Mouse (Mus musculus) NIH3T3 (cell line): ENCODE measurements around the gene Per1.

ENCODE experiments used
- DNase-seq: peaks from one replicate; pipeline ENCODE4 v3.0.0-alpha.2; 2012; ENCODE audit warnings: low read depth

Gene Per1

DNA sequence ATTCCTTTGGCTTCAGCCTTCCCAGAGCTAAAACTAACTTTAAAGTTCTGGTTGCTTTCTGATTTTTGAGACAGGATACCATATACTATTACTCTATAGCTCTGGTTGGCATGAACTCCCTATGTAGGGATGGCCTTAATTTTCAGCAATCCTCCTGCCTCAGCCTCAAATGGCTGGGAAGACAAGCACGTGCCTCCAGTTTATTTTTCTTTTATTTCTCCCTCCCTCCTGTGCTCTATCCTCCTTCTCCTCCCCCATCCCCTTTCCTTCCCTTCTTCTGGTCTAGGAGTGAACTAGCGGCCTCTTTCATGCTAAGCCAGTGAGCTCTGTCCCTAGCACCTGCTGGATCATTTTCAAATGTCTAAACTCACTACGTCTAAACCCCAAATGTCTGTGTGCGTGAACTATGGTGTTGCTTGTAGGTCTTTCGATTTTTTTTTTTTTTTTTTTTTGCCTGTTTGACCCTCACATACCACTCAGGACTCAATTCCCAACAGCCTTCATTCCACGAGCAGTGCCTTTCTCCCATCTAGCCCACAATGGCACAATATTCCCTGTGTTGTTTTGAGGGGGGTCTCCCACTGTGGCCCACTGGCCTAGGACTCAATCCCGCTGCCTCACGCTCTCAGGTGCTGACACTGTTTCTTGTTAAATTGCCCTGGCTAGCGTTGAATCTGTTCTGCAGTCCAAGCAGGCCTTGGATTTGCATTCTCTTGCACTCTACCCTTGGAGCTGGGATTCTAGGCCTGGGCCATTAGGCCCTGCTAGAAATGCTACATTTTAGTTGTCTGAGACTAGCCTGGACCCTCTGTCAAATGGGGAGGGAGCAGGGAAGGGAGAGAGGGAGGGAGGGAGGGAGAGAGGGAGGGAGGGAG lies 30.5 kb upstream of the Per1 start:
- DNase-seq: no peak

DNA sequence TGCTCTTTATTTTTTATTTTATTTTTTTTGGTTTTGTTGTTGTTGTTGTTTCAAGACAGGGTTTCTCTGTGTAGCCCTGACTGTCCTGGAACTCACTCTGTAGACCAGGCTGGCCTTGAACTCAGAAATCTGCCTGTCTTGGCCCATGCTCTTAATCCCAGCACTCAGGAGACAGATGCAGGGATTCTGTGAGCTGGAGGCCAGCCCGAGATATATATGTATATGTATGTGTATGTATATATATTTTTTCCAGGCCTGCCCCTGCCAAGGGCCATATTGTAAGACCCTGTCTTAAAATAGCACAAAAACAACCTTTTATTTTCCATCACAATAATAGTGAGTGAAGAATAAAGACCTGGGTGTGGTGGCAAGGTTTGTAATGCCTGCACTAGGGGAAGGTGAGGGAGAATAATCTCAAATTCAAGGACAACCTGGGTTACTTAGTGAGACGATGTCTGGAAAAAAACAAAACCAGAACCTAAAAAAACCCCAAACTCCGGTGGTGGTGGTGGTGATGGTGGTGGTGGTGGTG lies 29.6 kb upstream of the Per1 start:
- DNase-seq: no peak

DNA sequence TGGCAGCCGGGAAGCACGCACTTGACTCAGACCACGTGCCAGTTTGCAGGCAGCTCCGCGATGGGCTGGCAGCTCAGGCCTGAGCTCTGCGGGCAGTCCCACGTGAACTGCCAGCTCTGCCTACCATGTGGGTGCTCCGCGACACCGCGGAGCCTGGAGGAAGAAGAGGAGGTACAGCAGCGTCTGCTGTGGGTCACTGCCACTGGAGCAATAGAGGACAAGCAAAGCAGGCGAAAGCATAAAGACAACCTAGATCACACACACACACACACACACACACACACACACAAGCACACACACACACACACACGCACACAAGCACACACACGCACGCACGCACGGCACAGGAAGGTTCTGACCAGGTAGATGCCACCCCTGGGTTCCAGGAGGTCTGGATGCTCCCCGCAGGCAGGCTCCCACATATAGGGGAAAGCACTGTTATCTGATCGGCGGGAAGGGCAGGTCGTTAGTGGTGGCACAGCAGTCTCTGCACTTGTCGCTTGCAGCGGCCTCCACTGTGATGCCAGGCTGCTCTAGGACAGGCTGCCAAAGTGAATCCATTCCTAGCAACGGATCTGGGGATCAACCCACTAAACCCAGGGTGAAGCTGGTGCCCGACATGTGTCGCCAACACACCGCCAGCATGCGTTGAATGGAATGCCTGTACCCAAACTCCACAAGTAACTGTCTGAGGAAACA lies 28.7 kb upstream of the Per1 start:
- DNase-seq: no peak

DNA sequence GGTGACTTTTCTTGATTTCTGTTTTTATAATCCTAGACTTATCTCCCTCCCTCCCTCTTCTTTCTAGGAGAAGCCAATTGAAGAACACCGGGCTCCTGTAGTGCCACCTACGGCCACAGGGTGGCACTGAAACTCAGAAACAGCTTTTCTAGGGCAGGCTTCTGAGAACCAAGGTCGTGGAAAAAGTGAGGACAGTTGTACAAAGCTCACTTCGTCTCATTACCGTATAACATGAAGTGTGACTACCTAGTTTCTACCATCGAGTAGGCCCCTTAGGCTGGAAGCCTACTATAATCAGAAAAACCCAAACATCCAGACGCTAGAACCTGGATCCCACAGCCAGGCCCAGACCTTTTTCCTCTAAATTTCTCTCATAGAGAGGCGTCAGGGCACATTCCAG lies 28.1 kb upstream of the Per1 start:
- peak; percentile 95 for DNase-seq

DNA sequence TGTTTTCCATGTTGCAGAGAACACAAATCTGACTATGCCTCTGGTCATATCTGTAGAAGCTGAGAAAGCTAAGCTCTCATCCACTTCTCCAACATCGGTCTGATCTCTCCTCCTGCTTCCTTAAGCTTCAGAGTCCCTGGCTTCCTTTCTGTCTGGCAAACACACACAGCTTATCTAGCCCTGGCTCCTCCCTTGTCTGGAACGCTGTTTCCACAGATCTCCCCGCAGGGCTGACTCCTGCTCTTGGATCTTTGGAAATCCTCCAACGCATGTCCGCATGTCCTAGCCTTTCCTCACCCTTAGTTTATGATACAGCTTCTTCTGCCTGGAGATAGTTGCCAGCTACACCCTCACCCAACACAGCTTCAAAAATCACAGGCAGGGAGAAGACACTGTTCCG lies 27.4 kb upstream of the Per1 start:
- DNase-seq: peak; percentile 83

DNA sequence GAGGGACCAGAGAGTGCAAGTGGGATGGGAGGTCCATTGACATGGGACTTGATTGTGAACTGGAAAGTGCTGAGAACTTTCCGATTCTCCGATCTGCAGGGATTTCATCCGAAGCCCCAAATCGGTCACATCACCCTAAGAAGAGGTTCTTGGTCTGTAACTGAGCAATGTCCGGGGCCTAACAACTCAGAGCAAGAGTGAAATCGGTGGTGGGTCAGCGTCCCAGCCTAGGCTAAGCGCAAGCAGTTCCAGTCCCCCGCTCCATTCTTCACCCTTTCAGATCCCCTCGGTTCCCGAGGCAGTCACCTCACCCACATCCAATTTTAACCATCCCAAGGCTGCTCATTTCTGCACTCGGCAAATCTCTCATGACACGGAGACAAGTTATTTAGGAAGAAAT lies 24.9 kb upstream of the Per1 start:
- DNase-seq: no peak

DNA sequence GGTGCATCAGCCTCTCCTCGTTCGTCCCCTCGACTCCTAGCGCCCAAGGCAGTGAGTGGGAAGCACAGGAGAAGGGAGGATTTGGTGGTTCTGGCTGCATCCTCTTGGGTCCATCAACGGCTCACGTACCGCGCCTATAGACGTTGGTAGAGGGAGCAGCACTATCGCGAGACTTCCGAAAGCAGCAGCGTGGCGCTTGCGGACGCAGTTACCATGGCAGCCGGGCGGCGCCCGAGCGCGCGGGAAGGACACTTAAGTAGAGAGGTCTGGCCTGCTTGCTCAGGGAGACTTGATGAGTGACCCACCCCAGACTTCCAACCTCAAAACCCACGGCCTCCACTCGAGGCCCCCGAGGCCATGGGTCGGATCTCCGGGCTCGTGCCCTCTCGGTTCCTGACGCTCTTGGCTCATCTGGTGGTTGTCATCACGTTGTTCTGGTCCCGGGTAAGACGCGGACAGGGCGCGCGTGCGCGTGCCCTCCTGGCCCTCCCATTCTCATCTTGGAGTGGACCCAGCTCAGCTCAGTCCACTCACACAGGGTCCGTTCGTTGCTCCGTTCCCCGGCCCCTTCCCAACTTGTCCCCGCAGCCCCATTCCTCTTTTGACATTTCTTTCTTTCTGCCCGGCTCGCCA lies 24.3 kb upstream of the Per1 start, which contains the start of gene Tmem107:
TSS of gene Tmem107 (plus strand) at position 217 of the 633 bp plus-strand sequence.
- DNase-seq: peak; percentile 98

DNA sequence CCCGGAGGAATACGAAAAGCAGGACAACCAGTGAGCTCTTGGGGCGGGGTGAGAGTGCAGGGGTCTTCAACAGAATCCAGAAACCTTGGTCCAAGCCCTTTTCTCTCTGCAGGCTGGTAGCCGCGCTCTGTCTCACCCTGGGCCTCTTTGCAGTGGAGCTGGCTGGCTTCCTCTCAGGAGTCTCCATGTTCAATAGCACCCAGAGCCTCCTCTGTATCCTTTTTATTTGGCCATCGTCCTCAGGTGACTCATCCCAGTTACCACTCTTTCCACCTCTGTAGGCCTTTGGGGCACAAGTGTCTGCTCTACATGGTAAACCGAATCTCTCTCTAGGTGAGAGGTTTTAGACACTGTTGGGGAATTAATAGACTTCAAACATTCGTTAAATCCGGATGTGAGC lies 23.8 kb upstream of the Per1 start:
- peak; percentile 63 for DNase-seq

DNA sequence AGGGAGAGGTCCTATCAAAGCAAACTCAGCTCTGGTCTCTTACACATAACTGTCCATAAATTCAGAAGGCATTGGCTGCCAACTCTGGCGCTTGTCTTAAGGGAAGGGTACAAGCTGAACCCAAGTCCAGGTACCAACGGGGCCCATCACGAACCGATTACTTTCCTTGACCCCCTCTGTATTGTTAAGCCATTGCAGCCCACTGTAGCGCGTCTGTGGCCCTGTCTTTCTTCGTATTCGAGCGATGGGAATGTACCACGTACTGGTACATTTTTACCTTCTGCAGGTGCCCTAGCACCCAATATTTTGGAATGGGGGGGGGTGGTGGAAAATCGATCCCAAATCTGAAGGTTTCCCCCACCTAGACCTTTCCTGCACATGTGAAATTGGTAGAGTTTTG lies 22.8 kb upstream of the Per1 start:
- no peak for DNase-seq

DNA sequence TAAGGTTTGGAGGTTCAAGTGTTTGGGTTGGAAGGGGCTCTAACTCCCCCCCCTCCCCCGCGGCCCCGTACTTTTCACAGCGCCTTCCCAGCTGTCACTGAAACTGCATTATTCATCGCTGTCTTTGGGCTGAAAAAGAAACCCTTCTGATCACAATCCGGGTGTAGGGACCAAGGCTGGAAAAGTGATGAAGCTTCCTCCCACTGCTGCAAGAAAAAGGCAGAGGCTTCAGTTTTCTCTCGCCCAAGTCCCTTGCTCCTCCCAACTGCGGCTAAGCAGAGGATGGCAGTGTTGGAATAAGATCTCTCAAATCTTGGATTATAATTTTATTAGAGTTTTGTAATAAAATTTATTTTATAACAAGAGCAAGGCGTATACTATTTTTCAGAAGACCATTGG lies 22.4 kb upstream of the Per1 start:
- DNase-seq: peak; percentile 45

DNA sequence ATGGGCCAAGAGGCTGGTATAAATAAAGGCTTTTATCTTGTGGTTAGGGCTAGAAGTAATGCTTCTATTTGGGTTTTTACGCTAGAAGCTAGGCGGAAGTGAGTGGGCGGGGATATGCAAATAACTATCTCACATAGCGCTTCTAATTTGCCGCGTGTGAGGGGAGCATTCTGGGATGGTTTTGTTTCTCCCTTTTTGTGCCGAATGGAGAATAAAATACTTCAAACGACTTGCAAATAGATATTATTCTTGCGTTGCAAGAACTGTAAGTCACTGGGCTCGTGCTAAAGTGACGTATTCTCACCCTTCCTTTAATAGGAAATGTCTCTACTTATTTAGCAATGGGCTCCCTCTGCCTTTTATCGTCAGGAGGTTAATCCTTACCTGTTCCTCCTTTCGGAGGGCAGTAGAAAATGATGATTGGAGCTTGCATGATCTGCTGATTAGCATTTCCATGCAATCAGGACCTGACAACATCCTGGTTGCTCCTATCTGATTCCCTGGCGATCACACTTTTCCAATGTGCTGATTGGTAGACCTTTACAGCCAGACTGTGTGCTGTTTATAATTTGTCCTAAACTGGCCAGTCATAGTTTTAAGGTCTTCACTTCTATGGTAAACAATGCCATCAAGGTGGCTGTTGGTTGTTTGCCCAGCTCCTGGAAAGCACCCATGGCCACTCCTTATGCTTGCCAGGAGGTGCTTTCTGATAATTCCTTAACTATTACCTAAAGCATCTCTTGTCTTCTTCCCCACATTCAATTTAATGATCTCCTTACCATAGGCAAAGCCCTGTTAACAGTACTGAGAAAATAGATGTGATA lies 21.7 kb upstream of the Per1 start:
- DNase-seq: peak; percentile 92

DNA sequence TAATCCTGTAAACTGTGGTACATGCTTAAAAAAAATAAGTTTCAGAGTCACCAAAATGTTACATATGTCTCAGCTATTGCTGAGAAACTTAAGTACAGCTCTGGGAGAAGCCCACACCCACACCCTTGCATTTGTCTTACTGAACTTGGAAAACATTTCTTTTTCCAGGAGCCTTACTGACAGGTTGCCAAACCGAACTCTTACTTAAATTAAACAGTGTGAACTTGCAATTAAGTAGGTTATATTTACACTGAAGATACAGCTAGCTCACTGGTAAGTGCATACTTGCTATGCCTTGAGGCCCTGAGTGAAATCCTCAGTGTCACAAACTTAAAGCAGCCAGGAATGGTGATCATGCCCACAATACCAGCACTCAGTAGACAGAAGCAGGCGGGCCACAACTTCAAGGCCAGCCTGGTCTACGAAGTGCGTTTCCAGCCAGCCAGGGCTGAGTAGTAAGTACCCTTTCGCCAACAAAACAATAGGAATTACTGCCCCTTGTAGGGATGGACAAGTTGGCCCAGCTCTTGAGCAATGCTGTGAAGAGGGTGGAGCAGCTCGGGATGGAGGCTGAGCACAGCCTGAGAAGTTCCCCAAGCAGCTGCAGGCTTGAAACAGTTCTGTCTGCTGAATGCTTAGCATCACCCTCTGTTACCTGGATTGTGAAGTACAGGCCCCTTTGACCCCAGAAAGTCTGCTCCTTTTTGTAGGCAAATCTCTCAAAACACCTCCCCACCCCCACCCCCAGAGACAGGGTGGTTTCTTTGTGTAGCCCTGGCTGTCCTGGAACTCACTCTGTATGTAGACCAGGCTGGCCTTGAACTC lies 20.9 kb upstream of the Per1 start:
- DNase-seq: peak; percentile 52

DNA sequence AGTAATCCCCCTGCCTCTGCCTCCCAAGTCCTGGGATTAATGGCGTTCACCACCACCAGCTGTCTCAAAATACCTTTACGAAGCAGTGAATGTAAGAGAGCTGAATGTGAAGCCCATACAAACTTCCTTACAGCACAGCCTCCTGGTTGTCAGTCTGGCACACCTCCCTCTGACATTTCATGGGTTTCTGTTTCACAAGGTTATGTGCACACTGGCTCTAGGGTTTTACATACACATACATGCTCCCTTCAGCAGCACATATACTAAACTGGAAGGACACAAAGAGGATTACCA lies 20.3 kb upstream of the Per1 start:
- no peak for DNase-seq

DNA sequence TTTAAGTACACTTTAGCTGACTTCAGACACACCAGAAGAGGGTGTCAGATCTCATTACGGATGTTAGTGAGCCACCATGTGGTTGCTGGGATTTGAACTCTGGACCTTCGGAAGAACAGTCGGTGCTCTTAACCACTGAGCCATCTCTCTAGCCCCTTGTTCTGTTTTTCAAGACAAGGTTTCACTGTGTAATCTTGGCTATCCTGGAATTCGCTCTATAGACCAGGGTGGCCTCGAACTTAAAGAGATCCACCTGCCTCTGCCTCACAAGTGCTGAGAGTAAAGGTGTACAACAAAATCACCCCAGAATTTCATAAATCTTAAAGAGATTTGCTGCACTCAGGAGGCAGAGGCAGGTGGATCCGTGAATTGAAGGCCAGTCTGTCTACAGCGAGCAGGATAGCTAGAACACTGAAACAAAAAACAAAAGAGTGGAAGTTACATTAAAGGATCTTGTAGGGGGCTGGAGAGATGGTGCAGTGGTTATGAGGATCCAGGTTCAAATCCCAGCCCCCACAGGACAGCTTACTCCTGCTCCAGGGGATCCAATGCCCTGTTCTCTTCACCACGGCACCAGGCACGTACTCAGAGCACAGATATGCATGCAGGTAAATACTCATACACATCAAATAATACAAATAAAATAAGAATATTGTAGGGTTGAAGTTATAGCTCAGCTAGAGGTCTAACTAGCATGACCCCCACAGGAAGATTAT lies 19.1 kb upstream of the Per1 start:
- no peak for DNase-seq

DNA sequence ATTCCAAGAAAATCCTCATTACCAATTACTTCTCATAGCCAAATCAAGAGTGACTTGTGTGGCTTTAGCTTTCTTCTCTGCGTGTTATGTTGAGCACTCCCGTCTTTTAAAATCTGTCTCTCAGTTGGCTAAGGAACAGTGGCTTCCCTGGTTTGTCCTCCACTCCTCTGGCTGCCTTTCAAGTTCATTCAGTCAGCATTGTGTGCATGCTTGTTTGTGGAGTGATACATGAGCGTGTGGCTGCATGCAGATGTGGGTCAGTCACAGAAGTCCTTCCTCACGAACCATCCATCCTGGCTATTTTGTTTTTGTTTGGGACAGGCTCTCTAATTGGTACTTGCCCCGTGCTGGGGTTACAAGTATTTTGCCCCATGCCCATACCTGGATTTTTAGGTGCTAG lies 18.4 kb upstream of the Per1 start:
- DNase-seq: no peak

DNA sequence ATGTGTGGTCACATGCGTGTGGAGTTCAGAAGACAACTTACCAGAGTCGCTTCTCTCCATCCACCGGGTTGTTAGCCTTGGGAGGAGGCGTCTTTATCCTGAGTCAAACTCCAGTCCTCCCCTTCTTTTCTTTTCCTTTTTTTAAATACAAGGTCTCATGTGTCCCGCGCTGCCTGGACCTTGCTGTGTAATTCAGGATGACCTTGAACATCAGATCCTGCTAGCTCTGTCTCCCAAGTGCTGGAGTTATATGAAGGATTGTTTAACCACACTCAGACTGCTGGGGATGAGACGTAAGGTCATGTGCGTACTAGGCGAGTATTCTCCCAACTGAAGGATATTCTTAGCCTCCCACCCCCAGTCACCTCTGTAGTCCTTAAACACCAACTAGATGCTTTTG lies 17.7 kb upstream of the Per1 start:
- DNase-seq: no peak

DNA sequence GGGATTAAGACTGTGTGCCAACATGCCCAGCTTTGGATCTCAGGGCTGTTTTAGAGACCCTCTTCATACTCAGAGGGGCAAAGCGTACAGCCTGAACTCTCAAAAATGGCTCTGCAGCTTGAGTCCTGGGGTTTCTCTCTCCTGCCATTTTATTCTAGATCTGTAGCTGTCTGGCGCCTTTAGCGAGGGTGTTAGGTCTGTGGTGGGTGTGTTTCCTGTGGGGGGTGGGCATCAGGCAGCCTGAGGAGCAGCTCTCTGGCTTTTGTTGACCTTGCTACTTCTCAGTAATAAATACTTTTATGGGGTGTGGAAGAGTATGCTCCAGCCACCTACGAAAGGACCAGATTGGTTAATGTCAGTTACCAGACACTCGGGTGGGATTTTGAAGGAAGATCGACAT lies 17.0 kb upstream of the Per1 start:
- no peak for DNase-seq

DNA sequence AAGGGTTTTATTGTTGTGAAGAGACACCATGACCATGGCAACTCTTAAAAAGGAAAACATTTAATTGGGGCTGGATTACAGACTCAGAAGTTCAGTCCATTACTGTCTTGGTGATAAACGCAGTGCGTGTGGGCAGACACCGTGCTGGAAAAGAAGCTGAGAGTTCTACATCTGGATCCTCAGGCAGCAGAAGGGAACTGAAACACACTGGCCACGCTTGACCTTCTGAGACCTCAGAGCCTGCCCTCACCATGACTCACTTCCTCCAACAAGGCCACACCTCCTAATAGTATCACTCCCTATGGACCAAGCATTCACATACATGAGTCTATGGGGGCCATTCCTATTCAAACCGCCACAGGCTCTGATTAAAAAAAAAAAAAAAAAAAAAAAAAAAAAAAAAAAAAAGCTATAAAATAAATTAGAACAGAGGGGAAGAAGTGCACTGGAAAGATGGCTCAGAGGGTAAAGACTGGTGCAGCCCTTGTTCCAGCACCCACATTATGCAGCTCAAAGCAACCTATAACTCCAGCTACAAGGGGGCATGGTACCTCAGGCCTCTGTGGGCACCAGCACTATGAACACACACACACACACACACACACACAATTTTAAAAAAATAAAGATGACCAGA lies 16.1 kb upstream of the Per1 start:
- peak; percentile 74 for DNase-seq

DNA sequence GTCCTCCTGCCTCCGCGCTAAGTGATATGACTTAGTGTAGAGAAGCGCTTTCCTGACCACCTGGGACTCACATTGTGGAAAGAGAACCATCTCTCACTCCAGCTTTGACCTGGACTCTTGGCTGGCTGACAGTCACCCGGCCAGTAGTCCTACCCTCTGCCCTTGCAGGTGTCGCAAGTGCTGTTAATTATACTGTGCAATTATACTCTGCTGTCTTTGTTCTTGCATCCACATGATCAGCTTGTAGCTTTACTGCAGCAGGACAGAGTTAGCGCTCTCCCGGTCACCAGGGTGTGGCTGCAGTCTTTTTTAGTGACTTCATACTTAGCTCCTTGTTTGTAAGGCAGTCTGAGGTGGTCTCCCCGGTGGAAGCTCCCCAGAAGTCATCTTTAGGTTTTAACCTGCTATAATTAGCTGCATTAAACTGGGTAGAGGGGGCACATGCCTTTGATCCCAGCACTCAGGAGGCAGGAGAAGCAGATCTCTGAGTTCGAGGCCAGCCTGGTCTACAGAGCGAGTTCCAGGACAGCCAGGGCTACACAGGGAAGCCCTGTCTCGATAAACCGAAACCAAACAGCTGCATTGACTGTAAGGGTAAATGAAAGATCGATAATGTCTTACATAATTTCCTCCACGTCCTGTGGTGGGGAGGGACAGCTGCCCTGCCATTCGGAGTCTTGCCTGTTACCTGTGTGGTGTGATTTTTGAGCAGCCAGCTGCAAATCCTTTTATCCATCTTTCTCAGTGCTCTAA lies 14.7 kb upstream of the Per1 start:
- DNase-seq: no peak
